Comparison of ENCODE assay signal across 21 mouse cellular contexts in genomic region chr12:75781445-75781844, GRCm38 (mm10). TPM values are rescaled to one million over a fixed set of nuclear protein-coding genes. Genes with fewer than 3 reads are reported as not detected.
DNase-seq lines count a peak whose midpoint lies in the region; ATAC-seq and TF ChIP-seq lines count a peak whose summit lies in the region.
"Had no signal": no experiment of that assay in that cellular context is flagged by ENCODE, and none has a peak within 500 bp of the region (broad histone marks: within the 10 kb centered on the region; RNA-seq: fewer than 3 reads in every experiment).

No protein-coding gene starts in this region.

- TF ChIP-seq CTCF in intestine, postnatal 0 days (IDR thresholded peaks at IDR 0.05; ENCODE audit: low read depth), result no peak

- no peaks in the 10 kb centered on the region for H3K9me3 ChIP-seq in liver, embryonic 16.5 days (replicated peaks; ENCODE audit: control insufficient read depth, low read length)
- no peaks in the 10 kb centered on the region for H3K9me3 ChIP-seq in intestine, embryonic 16.5 days (ENCODE audit: control insufficient read depth, low read length)
- no peaks in the 10 kb centered on the region for H3K9me3 ChIP-seq in intestine, postnatal 0 days (ENCODE audit: control insufficient read depth)
- H3K9me3 ChIP-seq: embryonic facial prominence, embryonic 10.5 days; embryonic facial prominence, embryonic 12.5 days; forebrain, embryonic 13.5 days; forebrain, embryonic 15.5 days had no signal

- H3K4me1 ChIP-seq in liver, embryonic 16.5 days (ENCODE audit: control insufficient read depth, low read depth, low read length), result no peaks in the 10 kb centered on the region
- H3K4me1 ChIP-seq in intestine, embryonic 16.5 days (ENCODE audit: control insufficient read depth, insufficient read depth, low read length), result no peaks in the 10 kb centered on the region
- no peaks in the 10 kb centered on the region for H3K4me1 ChIP-seq in intestine, postnatal 0 days (replicated peaks; ENCODE audit: control insufficient read depth, insufficient read depth, low read length)
- H3K4me1 ChIP-seq: embryonic facial prominence, embryonic 10.5 days; embryonic facial prominence, embryonic 12.5 days; forebrain, embryonic 13.5 days; forebrain, embryonic 15.5 days had no signal

- ATAC-seq in liver, embryonic 16.5 days (ENCODE audit: low read depth), result no peak
- peak; percentile 56 for ATAC-seq in megakaryocyte, adult 5-6 weeks (ENCODE audit: poor library complexity, severe bottlenecking)
- no peak for ATAC-seq in intestine, embryonic 16.5 days
- ATAC-seq in intestine, postnatal 0 days, result no peak
- ATAC-seq: forebrain, embryonic 13.5 days; forebrain, embryonic 15.5 days; forebrain, postnatal 0 days had no signal

- no peak for DNase-seq in liver
- DNase-seq in 416B (ENCODE audit: low read depth), result peak; percentile 35
- peak; percentile 56 for DNase-seq in MEL-GATA-1-ER (ENCODE audit: extremely low read depth, low read depth)
- no peak for DNase-seq in lung, postnatal 14 days
- DNase-seq: adrenal gland, adult 8-10 months; adrenal gland, postnatal 14 days; adrenal gland, postnatal 36 days; cerebellum, adult 11-12 months; cerebellum, adult 2 months; cerebellum, adult 9-10 months; cerebellum, postnatal 10 days; cerebellum, postnatal 25 days; forebrain, postnatal 0 days had no signal

- H3K9ac ChIP-seq in liver, embryonic 16.5 days (ENCODE audit: low read depth, low read length), result no peak overlapping the region
- no peak overlapping the region for H3K9ac ChIP-seq in intestine, embryonic 16.5 days (ENCODE audit: low read depth, low read length)
- no peak overlapping the region for H3K9ac ChIP-seq in intestine, postnatal 0 days (ENCODE audit: low read depth, low read length)
- H3K9ac ChIP-seq: embryonic facial prominence, embryonic 12.5 days; forebrain, embryonic 13.5 days; forebrain, embryonic 15.5 days; forebrain, postnatal 0 days had no signal

- 0 out of 2 replicates have a peak overlapping the region, but pooled peaks have one; percentile 9 for H3K4me2 ChIP-seq in liver, embryonic 16.5 days (ENCODE audit: low read depth, low read length)
- no peak overlapping the region for H3K4me2 ChIP-seq in intestine, embryonic 16.5 days (ENCODE audit: low read depth, low read length)
- no peak overlapping the region for H3K4me2 ChIP-seq in intestine, postnatal 0 days (replicated peaks; ENCODE audit: low read depth)
- H3K4me2 ChIP-seq: embryonic facial prominence, embryonic 12.5 days; forebrain, embryonic 13.5 days; forebrain, embryonic 15.5 days had no signal

- H3K27ac ChIP-seq in liver, embryonic 16.5 days (ENCODE audit: low read length), result no peak overlapping the region
- no peak overlapping the region for H3K27ac ChIP-seq in intestine, embryonic 16.5 days (ENCODE audit: low read length)
- no peak overlapping the region for H3K27ac ChIP-seq in intestine, postnatal 0 days (ENCODE audit: low read depth, low read length)
- H3K27ac ChIP-seq: embryonic facial prominence, embryonic 10.5 days; embryonic facial prominence, embryonic 12.5 days; forebrain, embryonic 13.5 days; forebrain, embryonic 15.5 days had no signal

- H3K4me3 ChIP-seq in liver, embryonic 16.5 days (ENCODE audit: low read depth, low read length), result no peak overlapping the region
- no peak overlapping the region for H3K4me3 ChIP-seq in intestine, embryonic 16.5 days (ENCODE audit: low read length)
- H3K4me3 ChIP-seq in intestine, postnatal 0 days (ENCODE audit: low read depth, low read length), result no peak overlapping the region
- H3K4me3 ChIP-seq: embryonic facial prominence, embryonic 10.5 days; embryonic facial prominence, embryonic 12.5 days; forebrain, embryonic 13.5 days; forebrain, embryonic 15.5 days had no signal

- no peaks in the 10 kb centered on the region for H3K27me3 ChIP-seq in liver, embryonic 16.5 days (ENCODE audit: control insufficient read depth, insufficient read depth, low read depth, low read length)
- no peaks in the 10 kb centered on the region for H3K27me3 ChIP-seq in intestine, embryonic 16.5 days (replicated peaks; ENCODE audit: control insufficient read depth, insufficient read depth, low read length)
- H3K27me3 ChIP-seq in intestine, postnatal 0 days (replicated peaks; ENCODE audit: control insufficient read depth, insufficient read depth, low read length), result no peaks in the 10 kb centered on the region
- H3K27me3 ChIP-seq: embryonic facial prominence, embryonic 12.5 days; forebrain, embryonic 13.5 days; forebrain, embryonic 15.5 days had no signal

- no peaks in the 10 kb centered on the region for H3K36me3 ChIP-seq in liver, embryonic 16.5 days (ENCODE audit: control insufficient read depth, insufficient read depth)
- H3K36me3 ChIP-seq in intestine, embryonic 16.5 days (ENCODE audit: control insufficient read depth, insufficient read depth, low read length), result no peaks in the 10 kb centered on the region
- no peaks in the 10 kb centered on the region for H3K36me3 ChIP-seq in intestine, postnatal 0 days (ENCODE audit: control insufficient read depth, insufficient read depth)
- H3K36me3 ChIP-seq: embryonic facial prominence, embryonic 10.5 days; embryonic facial prominence, embryonic 12.5 days; forebrain, embryonic 15.5 days had no signal

RNA-seq across cellular contexts. Expression of gene Syne2, which starts 36.5 kb away (rescaled TPM):
- 6.1 TPM in 2 replicates for polyA plus RNA-seq in liver, embryonic 16.5 days (2015; fragmentation: Nextera tagmentation; extraction: Ambion mirVana)
- total RNA-seq in megakaryocyte, adult 5-6 weeks (2015), result 17.4 and 17.8 TPM in 2 replicates
- total RNA-seq in megakaryocyte, adult 5-6 weeks (2017), result 31.6 and 34.6 TPM in 2 replicates
- 26.1 and 28.4 TPM in 2 replicates for polyA plus RNA-seq in intestine, embryonic 16.5 days (2015; fragmentation: Nextera tagmentation; extraction: Ambion mirVana)
- 14.5 and 17.3 TPM in 2 replicates for polyA plus RNA-seq in intestine, postnatal 0 days (2015; fragmentation: Nextera tagmentation; extraction: Ambion mirVana)

RNA-seq across cellular contexts. Expression of gene Sgpp1, which starts 45.9 kb away (rescaled TPM):
- 10.9 and 11.5 TPM in 2 replicates for polyA plus RNA-seq in liver, embryonic 16.5 days (2015; fragmentation: Nextera tagmentation; extraction: Ambion mirVana)
- 98.3 and 116 TPM in 2 replicates for total RNA-seq in megakaryocyte, adult 5-6 weeks (2015)
- total RNA-seq in megakaryocyte, adult 5-6 weeks (2017), result 90.8 and 98.0 TPM in 2 replicates
- 9.6 and 12.6 TPM in 2 replicates for polyA plus RNA-seq in intestine, embryonic 16.5 days (2015; fragmentation: Nextera tagmentation; extraction: Ambion mirVana)
- polyA plus RNA-seq in intestine, postnatal 0 days (2015; fragmentation: Nextera tagmentation; extraction: Ambion mirVana), result 24.1 and 25.2 TPM in 2 replicates

Comparison
In these comparisons a context has a peak if more than half of its experiments do, and no peak if none do; other contexts are left out.
1. DNase-seq: peak in 416B (single experiment) and MEL-GATA-1-ER (single experiment); none in liver (single experiment) and lung, postnatal 14 days (single experiment).